Mouse (Mus musculus) CH12.LX (cell line): ENCODE data around the gene Kifc5b. TPM values are rescaled to one million over a fixed set of nuclear protein-coding genes. Genes with fewer than 3 reads are reported as not detected.

ENCODE experiments used
- DNase-seq: peaks from one replicate; pipeline ENCODE4 v3.0.0-alpha.2; 2013; ENCODE audit errors: extremely low read depth
- H3K27ac ChIP-seq: 2 replicates; pipeline ENCODE4 v1.5.1; 2012; ENCODE audit warnings: low read depth, mild to moderate bottlenecking, control low read depth, moderate library complexity; ENCODE audit not compliant: insufficient read depth
- H3K27me3 ChIP-seq: replicated peaks from 2 replicates; pipeline ENCODE3; 2012; ENCODE audit warnings: inconsistent platforms
- H3K36me3 ChIP-seq, 2 experiments: replicated peaks in 1 of 2; 2 replicates each; pipeline versions ENCODE3 to v1.6.1; 2012; ENCODE audit warnings: inconsistent platforms in 1 of 2, low read length in 1 of 2, mild to moderate bottlenecking in 1 of 2, mixed read lengths in 1 of 2, moderate library complexity in 1 of 2; ENCODE audit not compliant: control insufficient read depth in 1 of 2, insufficient read depth in 1 of 2
- H3K4me1 ChIP-seq, 2 experiments: 2 replicates each; pipeline ENCODE4 v1.6.1; 2012; ENCODE audit warnings: inconsistent platforms in 1 of 2, moderate library complexity in 1 of 2; ENCODE audit not compliant: insufficient read depth in 2 of 2, control insufficient read depth in 1 of 2
- H3K4me2 ChIP-seq: 2 replicates; pipeline ENCODE4 v1.6.1; 2012; ENCODE audit warnings: low read depth, mild to moderate bottlenecking, control low read depth; ENCODE audit not compliant: poor library complexity, insufficient read depth, severe bottlenecking
- H3K4me3 ChIP-seq, 3 experiments: fragments of 150-350 bp in 1 of 3; sonication (generic) in 1 of 3; replicated peaks in 1 of 3; 2 replicates each; pipeline versions ENCODE3 to v1.5.1; 2011 to 2012; ENCODE audit warnings: low read depth in 2 of 3, low read length in 2 of 3, mild to moderate bottlenecking in 2 of 3, moderate library complexity in 2 of 3, control low read depth in 1 of 3, improper control_type of control experiment in 1 of 3, inconsistent platforms in 1 of 3, mixed read lengths in 1 of 3; ENCODE audit not compliant: poor library complexity in 1 of 3
- H3K79me2 ChIP-seq: replicated peaks from 2 replicates; pipeline ENCODE4 v1.6.1; 2012; ENCODE audit warnings: mild to moderate bottlenecking, moderate library complexity; ENCODE audit not compliant: control insufficient read depth, poor library complexity, insufficient read depth, severe bottlenecking; ENCODE audit errors: extremely low read depth
- H3K9ac ChIP-seq: 2 replicates; pipeline ENCODE4 v1.6.1; 2012; ENCODE audit warnings: low read depth, mild to moderate bottlenecking, control low read depth, moderate library complexity; ENCODE audit not compliant: insufficient read depth
- H3K9me3 ChIP-seq: replicated peaks from 2 replicates; pipeline ENCODE3; 2012; ENCODE audit warnings: low read length, inconsistent platforms, mixed read lengths
- BHLHE40 ChIP-seq: IDR thresholded peaks from 2 replicates; pipeline ENCODE4 v1.6.1; 2011; ENCODE audit warnings: mild to moderate bottlenecking, low read depth, low read length, improper control_type of control experiment
- CTCF ChIP-seq, 2 experiments: IDR thresholded peaks in 1 of 2; conservative IDR thresholded peaks in 1 of 2; 2 replicates each; pipeline ENCODE4 v1.5.1; 2011 to 2012; ENCODE audit warnings: low read depth in 2 of 2, low read length in 2 of 2, improper control_type of control experiment in 1 of 2, inconsistent platforms in 1 of 2, mild to moderate bottlenecking in 1 of 2, moderate library complexity in 1 of 2
- E2F4 ChIP-seq: IDR thresholded peaks from 2 replicates; pipeline ENCODE4 v1.6.1; 2011; ENCODE audit warnings: low read depth, low read length, improper control_type of control experiment; ENCODE audit not compliant: insufficient replicate concordance
- ELF1 ChIP-seq: IDR thresholded peaks from 2 replicates; pipeline ENCODE4 v1.6.1; 2014; ENCODE audit warnings: low read depth, mild to moderate bottlenecking, inconsistent platforms, low read length, improper control_type of control experiment
- GABPA ChIP-seq: IDR thresholded peaks from 2 replicates; pipeline ENCODE4 v1.6.1; 2012; ENCODE audit warnings: low read depth, low read length, improper control_type of control experiment, inconsistent platforms; ENCODE audit not compliant: insufficient replicate concordance
- MAFK ChIP-seq: IDR thresholded peaks from 2 replicates; pipeline ENCODE4 v1.6.1; 2011; ENCODE audit warnings: low read length, improper control_type of control experiment; ENCODE audit not compliant: insufficient replicate concordance
- MAX ChIP-seq: IDR thresholded peaks from 2 replicates; pipeline ENCODE4 v1.6.1; 2011; ENCODE audit warnings: low read length, improper control_type of control experiment
- MXI1 ChIP-seq: IDR thresholded peaks from 2 replicates; pipeline ENCODE4 v1.6.1; 2011; ENCODE audit warnings: mild to moderate bottlenecking, low read depth, low read length, improper control_type of control experiment
- POLR2AphosphoS2 ChIP-seq: IDR thresholded peaks from 2 replicates; pipeline ENCODE4 v1.6.1; 2011; ENCODE audit warnings: low read depth, low read length, improper control_type of control experiment
- SIN3A ChIP-seq: IDR thresholded peaks from 2 replicates; pipeline ENCODE4 v1.6.1; 2012; ENCODE audit warnings: low read length, improper control_type of control experiment, inconsistent platforms
- TCF12 ChIP-seq: IDR thresholded peaks from 2 replicates; pipeline ENCODE4 v1.6.1; 2014; ENCODE audit warnings: low read depth, mild to moderate bottlenecking, inconsistent platforms, low read length, improper control_type of control experiment
- ZMIZ1 ChIP-seq: IDR thresholded peaks from 2 replicates; pipeline ENCODE4 v1.6.1; 2012; ENCODE audit warnings: low read depth, mild to moderate bottlenecking, inconsistent platforms, low read length, improper control_type of control experiment
- dilution Hi-C: fragments of 300-500 bp; cut with MboI; formaldehyde crosslinking; loops from 2 replicates; pipeline ENCODE4 v1.14.3; 2020; ENCODE audit warnings: low sequenced_read_pairs; ENCODE audit not compliant: extremely low pct_unique_long_range_greater_than_20kb, extremely low pct_ligation_motif_present
- in situ Hi-C: fragments of 300-500 bp; cut with MboI; formaldehyde crosslinking; loops from 3 replicates; pipeline ENCODE4 v1.14.3; 2019; ENCODE audit warnings: low sequenced_read_pairs, low pct_ligation_motif_present, low pct_unique_long_range_greater_than_20kb, mixed read lengths
- polyA plus RNA-seq: library from polyadenylated mRNA; unstranded; fragments of >175 nt; gene quantifications from 2 replicates; pipeline ENCODE4 v1.2.1, GENCODE M21; 2012; ENCODE audit warnings: low read depth; ENCODE audit not compliant: insufficient read length
- total RNA-seq, 2 experiments: library from RNA; depleted of rRNA; stranded (reverse); fragments of 300-350 nt in 1 of 2; fragments of >200 nt in 1 of 2; gene quantifications; 2 replicates each; pipeline ENCODE4 v1.2.3; 2012 to 2014

Gene Kifc5b
- total and polyA plus RNA-seq, 3 experiments = 12.1 to 26.9 (median 22.2) TPM

DNA sequence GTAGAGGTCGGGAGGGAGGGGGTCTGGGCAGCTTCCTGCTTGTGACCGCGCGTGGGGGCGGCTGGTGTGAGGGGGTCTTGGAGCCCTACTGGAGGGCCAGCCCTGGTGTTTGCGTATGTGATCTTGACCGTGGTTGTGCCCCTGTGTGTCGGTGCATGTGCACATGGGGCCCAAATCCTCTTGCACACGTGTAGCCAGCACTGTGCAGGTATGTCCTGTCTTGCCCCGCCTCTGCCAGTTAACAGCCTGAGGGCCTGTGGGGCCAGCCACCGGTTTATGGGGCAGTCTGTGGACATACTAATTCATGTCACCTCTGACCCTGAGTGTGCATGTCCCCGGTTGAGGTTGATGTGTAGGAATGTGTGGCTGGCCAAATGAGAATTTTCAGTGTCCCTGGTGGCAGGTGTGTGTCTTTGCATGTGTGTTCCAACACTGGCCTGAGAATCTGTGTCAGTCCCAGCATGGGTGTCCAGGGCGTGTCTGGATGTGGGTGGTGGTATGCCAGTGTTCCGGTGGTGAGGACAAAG, 32.2 kb downstream of the Kifc5b start:
- H3K27ac ChIP-seq = no peak overlapping the region
- dilution Hi-C loops = no loop called here

DNA sequence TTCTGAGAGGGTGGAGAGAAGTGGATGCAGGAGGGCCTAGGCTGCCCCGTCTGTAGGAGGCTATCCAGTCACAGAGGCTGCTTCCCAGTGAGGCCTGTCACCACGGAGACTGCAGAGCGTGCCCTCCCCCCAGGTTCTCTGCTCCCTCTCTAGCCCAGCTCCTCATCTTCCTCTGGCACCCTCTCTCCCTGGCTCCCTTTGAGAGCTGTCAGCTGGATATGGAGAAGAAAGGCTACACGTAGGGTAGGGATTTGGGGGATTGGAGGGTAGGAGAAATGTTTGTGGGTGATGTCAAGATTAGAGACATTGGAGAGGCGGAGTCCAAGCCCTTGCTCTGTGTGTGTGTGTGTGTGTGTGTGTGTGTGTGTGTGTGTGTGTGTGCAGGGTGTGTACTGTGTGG, 33.0 kb downstream of the Kifc5b start:
- H3K4me2 ChIP-seq = no peak overlapping the region
- H3K4me3 ChIP-seq = no peak overlapping the region
- H3K9me3 ChIP-seq = no peaks in the 10 kb centered on the region
- peaks cover 81% of the 10 kb centered on the region for H3K27me3 ChIP-seq
- no peak for TF ChIP-seq GABPA
- TF ChIP-seq MAFK = no peak
- peaks cover 3 to 7% of the 10 kb centered on the region in 2 experiments; a peak in 3 of 4 replicates for H3K4me1 ChIP-seq
- dilution Hi-C loops (no loop called here), in situ Hi-C loops (no loop called here)
- no peaks in the 10 kb centered on the region for H3K79me2 ChIP-seq
- no peak for DNase-seq
- no peak overlapping the region for H3K9ac ChIP-seq
- H3K27ac ChIP-seq = no peak overlapping the region
- H3K36me3 ChIP-seq = peaks cover 0 to under 1% of the 10 kb centered on the region in 2 experiments

More for the DNA sequence above, 32.2 kb downstream of the Kifc5b start:
- H3K27me3 ChIP-seq = peaks cover 86% of the 10 kb centered on the region
- TF ChIP-seq TCF12 (no peak), MAX (0 out of 2 replicates have a peak, but pooled peaks have one; percentile 27), ZMIZ1 (no peak), CTCF (conservative IDR thresholded peaks at IDR 0.05 in 1 of 2, IDR thresholded peaks at IDR 0.05 in 1 of 2; ENCODE audit: low read depth in 2 of 2, low read length in 2 of 2) (peak in 1 of 2 experiments; percentile 42; a peak in 2 of 4 replicates), BHLHE40 (peak; percentile 29; the same call in 1 of the 2 replicates), POLR2AphosphoS2 (no peak), ELF1 (no peak), SIN3A (no peak), MXI1 (0 out of 2 replicates have a peak, but pooled peaks have one; percentile 36)
- in situ Hi-C loops = no loop called here
- H3K9me3 ChIP-seq = no peaks in the 10 kb centered on the region
- no peak overlapping the region; the same call in 1 of the 2 replicates for H3K9ac ChIP-seq
- no peaks in the 10 kb centered on the region for H3K79me2 ChIP-seq
- peaks cover 6 to 10% of the 10 kb centered on the region in 2 experiments; a peak in 3 of 4 replicates for H3K4me1 ChIP-seq
- DNase-seq = no peak
- H3K36me3 ChIP-seq = no peaks in the 10 kb centered on the region
- peak overlapping the region; percentile 58; the same call in 1 of the 2 replicates for H3K4me2 ChIP-seq
- H3K4me3 ChIP-seq = peak overlapping the region in 1 of 3 experiments; percentile 45

DNA sequence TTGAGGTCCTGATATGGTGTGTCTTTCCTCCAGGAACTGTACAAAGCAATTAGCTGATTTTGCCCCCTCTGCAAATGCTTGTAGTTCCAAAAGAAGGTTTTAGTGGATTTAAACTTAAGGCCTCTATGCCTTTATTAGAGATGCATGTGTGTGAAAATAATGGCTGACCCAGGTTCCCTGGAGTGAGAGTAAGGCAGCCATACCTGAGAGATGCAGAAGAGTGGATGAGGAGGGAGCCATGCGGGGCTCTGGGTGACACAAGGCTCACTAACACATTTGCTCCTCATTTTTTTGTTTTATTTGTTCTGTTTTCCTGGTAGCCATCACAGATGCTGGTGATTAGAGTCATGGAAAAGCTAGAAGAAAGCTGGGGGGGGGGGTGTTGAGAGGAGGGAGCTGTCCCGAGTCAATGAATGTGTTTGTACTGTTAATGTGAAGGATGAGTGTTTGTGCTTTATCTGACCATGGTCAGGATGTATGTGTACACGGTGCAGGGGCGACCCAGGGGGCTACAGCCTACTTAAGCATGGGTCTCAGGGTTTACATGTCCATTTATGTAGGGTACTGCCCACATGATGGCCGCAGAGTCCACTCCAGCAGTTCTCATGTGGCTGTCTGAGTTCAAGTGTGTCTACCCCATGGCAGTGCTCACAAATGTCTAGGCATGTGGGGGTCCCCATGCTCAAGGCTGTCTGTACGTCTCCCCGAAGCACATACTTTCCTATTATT, 33.8 kb downstream of the Kifc5b start:
- H3K4me1 ChIP-seq = peaks cover 3 to 7% of the 10 kb centered on the region in 2 experiments; a peak in 3 of 4 replicates
- H3K9ac ChIP-seq = no peak overlapping the region
- no peak overlapping the region for H3K4me3 ChIP-seq
- no peak overlapping the region for H3K4me2 ChIP-seq
- H3K9me3 ChIP-seq = no peaks in the 10 kb centered on the region
- no peaks in the 10 kb centered on the region for H3K79me2 ChIP-seq
- dilution Hi-C loops = no loop called here
- in situ Hi-C loops = no loop called here
- no peak for DNase-seq
- peaks cover 74% of the 10 kb centered on the region for H3K27me3 ChIP-seq
- no peak for TF ChIP-seq E2F4
- TF ChIP-seq, all 38 proteins: peak for 0
- no peak overlapping the region for H3K27ac ChIP-seq
- H3K36me3 ChIP-seq = peaks cover 0 to 2% of the 10 kb centered on the region in 2 experiments
